Mouse (Mus musculus) retina, adult 2 months (tissue): ENCODE measurements around the gene Dok3.
"Not testable (repeated sequence)": the region's sequence is repeated elsewhere in the genome, so short reads cannot be mapped to it uniquely, and the experiment has no call there.

Source experiments
- DNase-seq: peaks from one replicate; pipeline ENCODE4 v3.0.0-alpha.2; 2012; ENCODE audit warnings: low read depth, low spot score

Gene Dok3

GRCm38 (mm10) chr13:55529198-55529915 lies at the start of gene Dok3:
TSS of gene Dok3 (minus strand) at chr13:55529296.
- no peak for DNase-seq

GRCm38 (mm10) chr13:55578086-55578485 lies 49.0 kb upstream of the Dok3 start:
- no peak for DNase-seq

GRCm38 (mm10) chr13:55576872-55577271 lies 47.8 kb upstream of the Dok3 start:
- not testable (repeated sequence) for DNase-seq

- DNase-seq: no peak
These were observed 46.8 kb upstream of the Dok3 start for GRCm38 (mm10) chr13:55575932-55576331.

- DNase-seq: no peak
These were observed 45.2 kb upstream of the Dok3 start for GRCm38 (mm10) chr13:55574321-55574720.

- no peak for DNase-seq
These were observed 44.3 kb upstream of the Dok3 start, which contains the start of gene Tmed9 for GRCm38 (mm10) chr13:55573432-55573831. TSS of gene Tmed9 (plus strand) at chr13:55573732.

GRCm38 (mm10) chr13:55571977-55572376 lies 42.9 kb upstream of the Dok3 start:
- no peak for DNase-seq

GRCm38 (mm10) chr13:55571027-55571751 lies 42.1 kb upstream of the Dok3 start, which contains the start of gene Fam193b:
TSS of gene Fam193b (minus strand) at chr13:55571120.
- DNase-seq: peak; percentile 79

GRCm38 (mm10) chr13:55570286-55570973 lies 41.3 kb upstream of the Dok3 start:
- DNase-seq: no peak

- DNase-seq: no peak
These were observed 40.7 kb upstream of the Dok3 start for GRCm38 (mm10) chr13:55569726-55570285.

- DNase-seq: not testable (repeated sequence)
These were observed 39.4 kb upstream of the Dok3 start for GRCm38 (mm10) chr13:55568524-55568923.

- DNase-seq: no peak
These were observed 38.9 kb upstream of the Dok3 start for GRCm38 (mm10) chr13:55567949-55568348.

- no peak for DNase-seq
These were observed 37.9 kb upstream of the Dok3 start for GRCm38 (mm10) chr13:55567001-55567400.

GRCm38 (mm10) chr13:55563266-55563879 lies 34.3 kb upstream of the Dok3 start:
- DNase-seq: no peak

- DNase-seq: no peak
These were observed 28.4 kb upstream of the Dok3 start for GRCm38 (mm10) chr13:55557499-55557898.

- no peak for DNase-seq
These were observed 26.8 kb upstream of the Dok3 start for GRCm38 (mm10) chr13:55555921-55556320.

- DNase-seq: no peak
These were observed 20.0 kb upstream of the Dok3 start for GRCm38 (mm10) chr13:55549061-55549460.

GRCm38 (mm10) chr13:55548426-55548825 lies 19.3 kb upstream of the Dok3 start:
- no peak for DNase-seq

GRCm38 (mm10) chr13:55547916-55548315 lies 18.8 kb upstream of the Dok3 start:
- no peak for DNase-seq

GRCm38 (mm10) chr13:55544792-55545191 lies 15.7 kb upstream of the Dok3 start:
- no peak for DNase-seq

- DNase-seq: no peak
These were observed 14.4 kb upstream of the Dok3 start for GRCm38 (mm10) chr13:55543447-55543846.

GRCm38 (mm10) chr13:55542891-55543290 lies 13.8 kb upstream of the Dok3 start:
- DNase-seq: no peak
